Mouse (Mus musculus) kidney, adult 2 months (tissue): Measurements from ENCODE around the gene Mettl7a2. TPM values are rescaled to one million over a fixed set of nuclear protein-coding genes. Genes with fewer than 3 reads are reported as not detected.
"Not testable (repeated sequence)": the region's sequence is repeated elsewhere in the genome, so short reads cannot be mapped to it uniquely, and the experiment has no call there.

Source experiments
- DNase-seq: peaks from one replicate; pipeline ENCODE4 v3.0.0; 2021
- H3K27ac ChIP-seq: fragments of 200-500 bp; 2 replicates; pipeline ENCODE4 v1.5.1; 2012; ENCODE audit warnings: low read depth, low read length, control low read depth, inconsistent platforms; ENCODE audit not compliant: insufficient read depth
- H3K27me3 ChIP-seq: fragments of 200-500 bp; replicated peaks from 2 replicates; pipeline ENCODE4 v1.6.1; 2012; ENCODE audit warnings: mild to moderate bottlenecking, moderate library complexity, low read length, inconsistent platforms; ENCODE audit not compliant: control insufficient read depth, insufficient read depth
- H3K36me3 ChIP-seq: fragments of 200-500 bp; 2 replicates; pipeline ENCODE4 v1.6.1; 2012; ENCODE audit warnings: mild to moderate bottlenecking, moderate library complexity, low read length, inconsistent platforms; ENCODE audit not compliant: control insufficient read depth, insufficient read depth
- H3K4me1 ChIP-seq: fragments of 200-500 bp; 2 replicates; pipeline ENCODE4 v1.6.1; 2011; ENCODE audit warnings: low read length; ENCODE audit not compliant: control insufficient read depth, insufficient read depth
- H3K4me3 ChIP-seq: fragments of 200-500 bp; 2 replicates; pipeline ENCODE4 v1.5.1; 2011; ENCODE audit warnings: mild to moderate bottlenecking, low read depth, low read length, control low read depth; ENCODE audit not compliant: insufficient read depth
- CTCF ChIP-seq: fragments of 200-500 bp; conservative IDR thresholded peaks from 2 replicates; pipeline ENCODE4 v1.5.1; 2011; ENCODE audit warnings: low read depth, mild to moderate bottlenecking, control low read depth, low read length, moderate library complexity, mixed read lengths; ENCODE audit not compliant: insufficient read depth, insufficient read length
- POLR2A ChIP-seq: fragments of 200-500 bp; IDR thresholded peaks from one replicate; pipeline ENCODE4 v1.6.1; 2011; ENCODE audit warnings: low read depth, low read length, control low read depth
- WGBS: fragments of 180-500 bp; shearing (Covaris S2); methylation state at CpG from one replicate; pipeline ENCODE4 v1.1.7; 2018; 5-methylcytosine and 5-hydroxymethylcytosine counted together
- polyA plus RNA-seq: library from polyadenylated mRNA; depleted of rRNA; stranded (reverse); fragments of >200 nt; gene quantifications from 2 replicates; pipeline ENCODE4 v1.2.3, GENCODE M21; 2012

Mettl7a2 gene
- polyA plus RNA-seq, 1 experiment = 74.0 TPM

GRCm38 (mm10) chr15:100328089-100328488 is 24.9 kb upstream of the Mettl7a2 start:
- not testable (repeated sequence) for H3K27ac ChIP-seq, H3K4me3 ChIP-seq, H3K27me3 ChIP-seq, H3K36me3 ChIP-seq, H3K4me1 ChIP-seq
- WGBS = 57% methylated on average over 4 of the region's 4 CpGs
- 0 out of 2 replicates have a peak, but pooled peaks have one; percentile 22 for TF ChIP-seq CTCF
- DNase-seq = peak; percentile 43

- H3K36me3 ChIP-seq, H3K27ac ChIP-seq, H3K4me1 ChIP-seq, DNase-seq, H3K4me3 ChIP-seq, H3K27me3 ChIP-seq: not testable (repeated sequence)
- WGBS = 65% methylated on average over 10 of the region's 10 CpGs
Observed at GRCm38 (mm10) chr15:100329336-100329735, 23.7 kb upstream of the Mettl7a2 start.

GRCm38 (mm10) chr15:100330739-100331138 is 22.3 kb upstream of the Mettl7a2 start:
- no peaks in the 10 kb centered on the region for H3K36me3 ChIP-seq
- TF ChIP-seq CTCF = no peak
- no peak for TF ChIP-seq POLR2A
- H3K4me3 ChIP-seq = no peak overlapping the region
- no peaks in the 10 kb centered on the region for H3K27me3 ChIP-seq
- no peak for DNase-seq
- H3K27ac ChIP-seq = no peak overlapping the region
- H3K4me1 ChIP-seq = no peaks in the 10 kb centered on the region
- 82% methylated on average over 7 of the region's 7 CpGs for WGBS

GRCm38 (mm10) chr15:100332077-100332961 is 20.7 kb upstream of the Mettl7a2 start:
- H3K36me3 ChIP-seq, H3K4me3 ChIP-seq, H3K27ac ChIP-seq, H3K27me3 ChIP-seq, H3K4me1 ChIP-seq, DNase-seq: not testable (repeated sequence)
- WGBS = 66% methylated on average over 3 of the region's 10 CpGs

- Histone ChIP-seq H3K36me3 (no peaks in the 10 kb centered on the region), H3K27ac (no peak within 1 kb of the TSS), H3K4me1 (no peaks in the 10 kb centered on the region), H3K27me3 (no peaks in the 10 kb centered on the region), H3K4me3 (no peak within 1 kb of the TSS)
- 68% methylated on average over 10 of the region's 10 CpGs for WGBS
- DNase-seq = no peak
- no peak for TF ChIP-seq CTCF
- no peak for TF ChIP-seq POLR2A
Observed at GRCm38 (mm10) chr15:100334629-100335028, 18.4 kb upstream of the Mettl7a2 start, which contains the start of gene Mettl7a3. Gene Mettl7a3, plus strand, starts transcription at chr15:100334929.

- not testable (repeated sequence) for H3K4me1 ChIP-seq, H3K27ac ChIP-seq, H3K36me3 ChIP-seq, H3K27me3 ChIP-seq, DNase-seq, H3K4me3 ChIP-seq
Observed at GRCm38 (mm10) chr15:100337328-100337727, 15.7 kb upstream of the Mettl7a2 start.

GRCm38 (mm10) chr15:100337847-100338246 is 15.2 kb upstream of the Mettl7a2 start:
- TF ChIP-seq CTCF = peak; percentile 39
- H3K27me3 ChIP-seq, H3K36me3 ChIP-seq, H3K4me1 ChIP-seq, H3K4me3 ChIP-seq, H3K27ac ChIP-seq: not testable (repeated sequence)
- 41% methylated on average over 10 of the region's 10 CpGs for WGBS
- peak; percentile 82 for DNase-seq

GRCm38 (mm10) chr15:100341314-100341980 is 11.6 kb upstream of the Mettl7a2 start:
- H3K36me3 ChIP-seq, H3K4me1 ChIP-seq, H3K27me3 ChIP-seq, H3K4me3 ChIP-seq: not testable (repeated sequence)
- peak; percentile 70 for DNase-seq
- WGBS = 46% methylated on average over 5 of the region's 5 CpGs
- H3K27ac ChIP-seq = peak overlapping the region; percentile 45; the same call in 1 of the 2 replicates
